Mouse (Mus musculus) liver, embryonic 14.5 days (tissue): ENCODE measurements around the gene Hist1h4j.
"Not testable (repeated sequence)": the region's sequence is repeated elsewhere in the genome, so short reads cannot be mapped to it uniquely, and the experiment has no call there.

Experiments used
- CTCF ChIP-seq: IDR thresholded peaks from 2 replicates; pipeline ENCODE4 v1.5.1; 2016; ENCODE audit warnings: antibody characterized with exemption, low read depth, control low read depth
- EP300 ChIP-seq: IDR thresholded peaks from 2 replicates; pipeline ENCODE4 v1.6.1; 2016; ENCODE audit warnings: antibody characterized with exemption, low read depth

GRCm38 (mm10) chr13:21715864-21716539 lies 18.9 kb upstream of the Hist1h4j start, which contains the start of the genes Hist1h2bl and Hist1h2ai:
- not testable (repeated sequence) for TF ChIP-seq CTCF
- peak; percentile 71 for TF ChIP-seq EP300
